Mouse (Mus musculus) heart, adult 2 months (tissue): Measurements from ENCODE around the gene Ovol3. TPM values are rescaled to one million over a fixed set of nuclear protein-coding genes. Genes with fewer than 3 reads are reported as not detected.

ENCODE experiments used
- DNase-seq, 2 experiments: peaks; one replicate each; pipeline ENCODE4 v3.0.0; 2021
- H3K27ac ChIP-seq: fragments of 200-600 bp; 2 replicates; pipeline ENCODE4 v1.8.1; 2022
- H3K27me3 ChIP-seq: fragments of 200-500 bp; 2 replicates; pipeline ENCODE4 v1.6.1; 2012; ENCODE audit warnings: mild to moderate bottlenecking, low read length, inconsistent platforms, mixed read lengths; ENCODE audit not compliant: control insufficient read depth, insufficient read depth
- H3K36me3 ChIP-seq: fragments of 200-500 bp; 2 replicates; pipeline ENCODE4 v1.6.1; 2012; ENCODE audit warnings: low read length, inconsistent platforms; ENCODE audit not compliant: control insufficient read depth, insufficient read depth
- H3K4me1 ChIP-seq: fragments of 200-500 bp; 2 replicates; pipeline ENCODE4 v1.6.1; 2011; ENCODE audit warnings: low read length; ENCODE audit not compliant: control insufficient read depth, insufficient read depth
- H3K4me3 ChIP-seq: fragments of 200-600 bp; 2 replicates; pipeline ENCODE4 v1.8.1; 2022
- H3K79me2 ChIP-seq: fragments of 200-500 bp; replicated peaks from 2 replicates; pipeline ENCODE4 v1.6.1; 2012; ENCODE audit warnings: mild to moderate bottlenecking, inconsistent platforms, low read length, moderate library complexity, mixed read lengths; ENCODE audit not compliant: control insufficient read depth, insufficient read depth
- H3K9ac ChIP-seq: fragments of 200-500 bp; 2 replicates; pipeline ENCODE4 v1.6.1; 2012; ENCODE audit warnings: low read depth, mild to moderate bottlenecking, control low read depth, inconsistent platforms, low read length, mixed read lengths
- CTCF ChIP-seq: fragments of 200-600 bp; IDR thresholded peaks from 2 replicates; pipeline ENCODE4 v1.8.1; 2022; ENCODE audit warnings: antibody characterized with exemption, mild to moderate bottlenecking, moderate library complexity
- EP300 ChIP-seq: fragments of 200-500 bp; IDR thresholded peaks from 2 replicates; pipeline ENCODE4 v1.6.1; 2011; ENCODE audit warnings: low read depth, low read length, control low read depth; ENCODE audit not compliant: insufficient read depth
- POLR2A ChIP-seq: fragments of 200-500 bp; IDR thresholded peaks from 2 replicates; pipeline ENCODE4 v1.6.1; 2011; ENCODE audit warnings: mild to moderate bottlenecking, low read depth, low read length, control low read depth; ENCODE audit not compliant: insufficient read depth
- WGBS: fragments of 180-500 bp; shearing (Covaris S2); methylation state at CpG from one replicate; pipeline ENCODE4 v1.1.7; 2018; 5-methylcytosine and 5-hydroxymethylcytosine counted together
- intact Hi-C: fragments of 180-260 bp; cut with DNase I; formaldehyde crosslinking; loops from one replicate; pipeline ENCODE4 v1.15.1; 2025
- polyA plus RNA-seq: library from polyadenylated mRNA; depleted of rRNA; stranded (reverse); fragments of >200 nt; gene quantifications from 2 replicates; pipeline ENCODE4 v1.2.3, GENCODE M21; 2012
- total RNA-seq, 2 experiments: library from RNA; stranded (reverse); gene quantifications; 2 replicates each; pipeline ENCODE4 v1.2.3; 2021

Ovol3 gene
- total and polyA plus RNA-seq, 3 experiments: not detected

GRCm38 (mm10) chr7:30278911-30279310, 43.4 kb upstream of the Ovol3 start:
- intact Hi-C loops: no loop called here
- H3K4me3 ChIP-seq: no peak overlapping the region
- H3K27ac ChIP-seq: no peak overlapping the region
- 33% methylated on average over 2 of the region's 2 CpGs for WGBS
- H3K36me3 ChIP-seq: no peaks in the 10 kb centered on the region
- TF ChIP-seq CTCF: no peak
- no peak for TF ChIP-seq EP300
- no peak for TF ChIP-seq POLR2A
- H3K27me3 ChIP-seq: no peaks in the 10 kb centered on the region
- no peak for DNase-seq
- H3K79me2 ChIP-seq: no peaks in the 10 kb centered on the region
- H3K4me1 ChIP-seq: no peaks in the 10 kb centered on the region; the same call in 1 of the 2 replicates
- no peak overlapping the region for H3K9ac ChIP-seq

- Histone ChIP-seq H3K27me3 (no peaks in the 10 kb centered on the region), H3K36me3 (no peaks in the 10 kb centered on the region), H3K27ac (no peak overlapping the region), H3K4me1 (no peaks in the 10 kb centered on the region), H3K4me3 (no peak overlapping the region), H3K79me2 (no peaks in the 10 kb centered on the region), H3K9ac (no peak overlapping the region)
- 84% methylated on average over 6 of the region's 6 CpGs for WGBS
- intact Hi-C loops: no loop called here
- TF ChIP-seq EP300 (no peak), POLR2A (no peak), CTCF (no peak)
- no peak for DNase-seq
Measured at GRCm38 (mm10) chr7:30274383-30274782, 38.9 kb upstream of the Ovol3 start.

- intact Hi-C loops: no loop called here
Measured at GRCm38 (mm10) chr7:30269641-30270040, 34.1 kb upstream of the Ovol3 start.

GRCm38 (mm10) chr7:30266780-30267179, 31.3 kb upstream of the Ovol3 start:
- Histone ChIP-seq H3K79me2 (no peaks in the 10 kb centered on the region), H3K4me3 (no peak overlapping the region), H3K36me3 (no peaks in the 10 kb centered on the region), H3K4me1 (no peaks in the 10 kb centered on the region), H3K9ac (no peak overlapping the region), H3K27me3 (no peaks in the 10 kb centered on the region), H3K27ac (no peak overlapping the region)
- intact Hi-C loops: no loop called here
- TF ChIP-seq EP300: no peak
- TF ChIP-seq CTCF: no peak
- no peak for TF ChIP-seq POLR2A
- DNase-seq: no peak
- WGBS: 75% methylated on average over 3 of the region's 3 CpGs

More at GRCm38 (mm10) chr7:30269641-30270040, 34.1 kb upstream of the Ovol3 start:
- H3K36me3 ChIP-seq: no peaks in the 10 kb centered on the region
- no peak for DNase-seq
- no peak for TF ChIP-seq POLR2A
- no peak for TF ChIP-seq EP300
- no peak for TF ChIP-seq CTCF
- H3K27me3 ChIP-seq: no peaks in the 10 kb centered on the region
- H3K27ac ChIP-seq: no peak overlapping the region
- H3K4me3 ChIP-seq: no peak overlapping the region
- H3K4me1 ChIP-seq: no peaks in the 10 kb centered on the region
- no peak overlapping the region for H3K9ac ChIP-seq
- no peaks in the 10 kb centered on the region for H3K79me2 ChIP-seq
- 82% methylated on average over 4 of the region's 4 CpGs for WGBS

- Histone ChIP-seq H3K27me3 (no peaks in the 10 kb centered on the region), H3K36me3 (no peaks in the 10 kb centered on the region), H3K4me3 (no peak overlapping the region), H3K79me2 (no peaks in the 10 kb centered on the region), H3K27ac (no peak overlapping the region), H3K4me1 (no peaks in the 10 kb centered on the region), H3K9ac (no peak overlapping the region)
- intact Hi-C loops: no loop called here
- TF ChIP-seq CTCF: no peak
- TF ChIP-seq POLR2A: no peak
- no peak for TF ChIP-seq EP300
- 92% methylated on average over 7 of the region's 7 CpGs for WGBS
- DNase-seq: no peak
Measured at GRCm38 (mm10) chr7:30265935-30266334, 30.4 kb upstream of the Ovol3 start.

DNA sequence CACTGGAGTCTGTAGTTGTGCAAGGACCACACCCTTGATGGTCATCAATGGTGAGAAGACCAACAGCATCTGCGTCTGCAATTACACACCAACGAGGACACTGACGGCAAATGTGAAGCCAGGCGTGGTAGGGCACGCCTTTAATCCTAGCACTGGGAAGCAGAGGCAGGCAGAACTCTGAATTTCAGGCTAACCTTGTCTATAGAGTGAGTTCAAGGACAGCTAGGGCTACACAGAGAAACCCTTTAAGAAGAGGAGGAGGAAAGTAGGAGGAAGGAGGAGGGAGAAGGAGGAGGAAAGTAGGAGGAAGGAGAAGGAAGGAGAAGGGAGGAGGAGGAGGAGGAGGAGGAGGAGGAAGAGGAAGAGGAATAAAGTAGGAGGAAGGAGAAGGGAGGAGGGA, 30.0 kb upstream of the Ovol3 start:
- TF ChIP-seq POLR2A: no peak
- TF ChIP-seq EP300: no peak
- no peak for TF ChIP-seq CTCF
- intact Hi-C loops: no loop called here
- Histone ChIP-seq H3K36me3 (no peaks in the 10 kb centered on the region), H3K4me3 (no peak overlapping the region), H3K4me1 (no peaks in the 10 kb centered on the region), H3K79me2 (no peaks in the 10 kb centered on the region), H3K27ac (no peak overlapping the region), H3K9ac (no peak overlapping the region), H3K27me3 (no peaks in the 10 kb centered on the region)
- DNase-seq: no peak
- 91% methylated on average over 5 of the region's 5 CpGs for WGBS

- Histone ChIP-seq H3K79me2 (no peaks in the 10 kb centered on the region), H3K27me3 (no peaks in the 10 kb centered on the region), H3K27ac (no peak overlapping the region), H3K4me1 (no peaks in the 10 kb centered on the region), H3K9ac (no peak overlapping the region), H3K36me3 (no peaks in the 10 kb centered on the region), H3K4me3 (no peak overlapping the region)
- TF ChIP-seq CTCF: no peak
- TF ChIP-seq POLR2A: no peak
- TF ChIP-seq EP300: no peak
- DNase-seq: no peak
- WGBS: 82% methylated on average over 2 of the region's 2 CpGs
- intact Hi-C loops: no loop called here
Measured at GRCm38 (mm10) chr7:30265041-30265440, 29.5 kb upstream of the Ovol3 start.
